8 mouse cellular contexts compared by ENCODE assay signal in the genomic region with DNA sequence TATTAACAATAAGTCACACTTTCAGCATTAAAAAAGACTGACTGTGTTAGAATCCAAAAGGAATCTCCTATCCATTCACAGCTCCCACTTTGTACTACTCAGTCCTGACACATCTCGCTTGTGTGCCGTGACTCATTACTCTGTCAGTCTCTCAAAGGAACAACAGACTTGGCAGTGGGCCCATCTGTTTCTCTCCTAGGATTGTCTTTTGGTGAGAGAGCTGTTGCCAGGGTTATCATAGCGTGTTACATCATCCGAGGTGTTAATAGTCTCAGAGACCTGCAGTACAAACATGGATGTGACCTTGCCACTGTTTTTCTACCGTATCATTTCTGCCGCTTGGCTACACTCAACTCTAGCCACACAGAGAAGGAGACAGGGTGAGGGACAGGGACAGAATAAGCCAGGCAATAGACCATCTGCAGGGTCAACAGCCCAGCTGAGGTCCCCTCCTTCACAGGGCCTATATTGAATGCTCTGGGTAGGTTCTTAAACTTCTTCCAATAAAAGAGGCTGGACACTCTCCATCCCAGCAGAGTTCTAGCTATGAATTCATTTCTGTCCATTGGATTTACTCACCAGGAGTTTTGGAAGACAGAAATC.
DNase-seq lines count a peak whose midpoint lies in the region; TF ChIP-seq lines count a peak whose summit lies in the region.

No protein-coding gene starts in this region.

- TF ChIP-seq CTCF in left cerebral cortex, adult 2 months (IDR thresholded peaks at IDR 0.05) = no peak
- no peak for TF ChIP-seq CTCF in kidney, adult 2 months (conservative IDR thresholded peaks at IDR 0.05; ENCODE audit: insufficient read depth, insufficient read length, low read depth, low read length)

- intact Hi-C loops in left cerebral cortex, adult 2 months (cut with DNase I) = no loop called here

- no peaks in the 10 kb centered on the region for H3K36me3 ChIP-seq in kidney, adult 2 months (ENCODE audit: control insufficient read depth, insufficient read depth, low read length)

- H3K27ac ChIP-seq in left cerebral cortex, adult 2 months = no peak overlapping the region
- no peak overlapping the region for H3K27ac ChIP-seq in kidney, adult 2 months (ENCODE audit: insufficient read depth, low read depth, low read length)

- no peaks in the 10 kb centered on the region for H3K4me1 ChIP-seq in kidney, adult 2 months (ENCODE audit: control insufficient read depth, insufficient read depth, low read length)

- H3K27me3 ChIP-seq in kidney, adult 2 months (replicated peaks; ENCODE audit: control insufficient read depth, insufficient read depth, low read length) = no peaks in the 10 kb centered on the region

- 56% methylated on average over 6 of the region's 6 CpGs for WGBS in kidney, adult 2 months

- no peak for TF ChIP-seq POLR2A in kidney, adult 2 months (IDR thresholded peaks at IDR 0.05; ENCODE audit: low read depth, low read length)

- no peak overlapping the region for H3K4me3 ChIP-seq in left cerebral cortex, adult 2 months
- H3K4me3 ChIP-seq in kidney, adult 2 months (ENCODE audit: insufficient read depth, low read depth, low read length) = no peak overlapping the region

- peak; percentile 20 for DNase-seq in layer of hippocampus, adult 11-12 months (ENCODE audit: low spot score)
- DNase-seq in layer of hippocampus, postnatal 36 days = no peak
- DNase-seq in MN1 (ENCODE audit: low spot score) = peak; percentile 54
- peak; percentile 73 for DNase-seq in brain, adult 2 months (ENCODE audit: low read depth, low spot score)
- peak; percentile 44 to 47 for DNase-seq in left cerebral cortex, adult 2 months (ENCODE audit: extremely low spot score in 1 of 2, low spot score in 2 of 2)
- no peak for DNase-seq in embryo, embryonic 10.5 days (ENCODE audit: low spot score)
- DNase-seq in urinary bladder, postnatal 10 days (ENCODE audit: low spot score) = no peak
- DNase-seq in kidney, adult 2 months = no peak

Comparison
In these comparisons a context has a peak if more than half of its experiments do, and no peak if none do; other contexts are left out.
1. DNase-seq: peak in layer of hippocampus, adult 11-12 months (single experiment), MN1 (single experiment), brain, adult 2 months (single experiment) and left cerebral cortex, adult 2 months (2 of 2); none in layer of hippocampus, postnatal 36 days (0 of 2), embryo, embryonic 10.5 days (single experiment), urinary bladder, postnatal 10 days (single experiment) and kidney, adult 2 months (single experiment).